Mouse (Mus musculus): Measurements from ENCODE around the gene Wscd1. TPM values are rescaled to one million over a fixed set of nuclear protein-coding genes. Genes with fewer than 3 reads are reported as not detected.

Wscd1 gene
- polyA plus RNA-seq, 1 experiment from 2014 or later: 3.3 TPM

- no peak for ATAC-seq (replicated peaks; ENCODE audit: low FRiP score, low TSS enrichment, low read depth)
- 53% methylated on average over 5 of the region's 5 CpGs for WGBS
- H3K9me3 ChIP-seq (ENCODE audit: control insufficient read depth, low read length): no peaks in the 10 kb centered on the region
Observed at GRCm38 (mm10) chr11:71763651-71764275, 14.0 kb downstream of the Wscd1 start.

GRCm38 (mm10) chr11:71764743-71765142 lies 15.0 kb downstream of the Wscd1 start:
- no peak for ATAC-seq (replicated peaks; ENCODE audit: low FRiP score, low TSS enrichment, low read depth)
- H3K27me3 ChIP-seq (replicated peaks; ENCODE audit: control insufficient read depth, insufficient read depth, low read length): no peaks in the 10 kb centered on the region
- H3K27ac ChIP-seq (ENCODE audit: low read depth): no peak overlapping the region
- H3K4me1 ChIP-seq (replicated peaks; ENCODE audit: control insufficient read depth, insufficient read depth, low read length): no peaks in the 10 kb centered on the region
- DNase-seq (ENCODE audit: low spot score): no peak
- H3K9me3 ChIP-seq (ENCODE audit: control insufficient read depth, low read length): no peaks in the 10 kb centered on the region
- 84% methylated on average over 2 of the region's 2 CpGs for WGBS
- no peak overlapping the region for H3K9ac ChIP-seq (ENCODE audit: low read length)
- H3K4me3 ChIP-seq (ENCODE audit: low read depth, low read length): no peak overlapping the region
- H3K4me2 ChIP-seq (ENCODE audit: low read length): no peak overlapping the region
- no peaks in the 10 kb centered on the region for H3K36me3 ChIP-seq (ENCODE audit: control insufficient read depth, insufficient read depth, low read length)

More at GRCm38 (mm10) chr11:71763651-71764275, 14.0 kb downstream of the Wscd1 start:
- DNase-seq (ENCODE audit: low spot score): no peak
- H3K36me3 ChIP-seq (ENCODE audit: control insufficient read depth, insufficient read depth, low read length): no peaks in the 10 kb centered on the region
- H3K27me3 ChIP-seq (replicated peaks; ENCODE audit: control insufficient read depth, insufficient read depth, low read length): no peaks in the 10 kb centered on the region
- H3K9ac ChIP-seq (ENCODE audit: low read length): no peak overlapping the region
- H3K27ac ChIP-seq (ENCODE audit: low read depth): no peak overlapping the region
- no peaks in the 10 kb centered on the region for H3K4me1 ChIP-seq (replicated peaks; ENCODE audit: control insufficient read depth, insufficient read depth, low read length)
- no peak overlapping the region for H3K4me2 ChIP-seq (ENCODE audit: low read length)
- no peak overlapping the region for H3K4me3 ChIP-seq (ENCODE audit: low read depth, low read length)

- 60% methylated on average over 6 of the region's 6 CpGs for WGBS
- H3K4me1 ChIP-seq (replicated peaks; ENCODE audit: control insufficient read depth, insufficient read depth, low read length): no peaks in the 10 kb centered on the region
- H3K27ac ChIP-seq (ENCODE audit: low read depth): no peak overlapping the region
- no peak for ATAC-seq (replicated peaks; ENCODE audit: low FRiP score, low TSS enrichment, low read depth)
- no peak overlapping the region for H3K4me3 ChIP-seq (ENCODE audit: low read depth, low read length)
- H3K27me3 ChIP-seq (replicated peaks; ENCODE audit: control insufficient read depth, insufficient read depth, low read length): no peaks in the 10 kb centered on the region
- H3K9me3 ChIP-seq (ENCODE audit: control insufficient read depth, low read length): no peaks in the 10 kb centered on the region
- H3K4me2 ChIP-seq (ENCODE audit: low read length): no peak overlapping the region
- H3K36me3 ChIP-seq (ENCODE audit: control insufficient read depth, insufficient read depth, low read length): no peaks in the 10 kb centered on the region
- no peak overlapping the region for H3K9ac ChIP-seq (ENCODE audit: low read length)
- DNase-seq (ENCODE audit: low spot score): no peak
Observed at GRCm38 (mm10) chr11:71765335-71765734, 15.6 kb downstream of the Wscd1 start.

GRCm38 (mm10) chr11:71766380-71766779 lies 16.7 kb downstream of the Wscd1 start:
- Histone ChIP-seq H3K4me1 (replicated peaks; ENCODE audit: control insufficient read depth, insufficient read depth, low read length) (no peaks in the 10 kb centered on the region), H3K9ac (ENCODE audit: low read length) (no peak overlapping the region), H3K4me3 (ENCODE audit: low read depth, low read length) (no peak overlapping the region), H3K9me3 (ENCODE audit: control insufficient read depth, low read length) (no peaks in the 10 kb centered on the region), H3K27ac (ENCODE audit: low read depth) (no peak overlapping the region), H3K4me2 (ENCODE audit: low read length) (no peak overlapping the region), H3K36me3 (ENCODE audit: control insufficient read depth, insufficient read depth, low read length) (no peaks in the 10 kb centered on the region), H3K27me3 (replicated peaks; ENCODE audit: control insufficient read depth, insufficient read depth, low read length) (no peaks in the 10 kb centered on the region)
- no peak for DNase-seq (ENCODE audit: low spot score)
- no peak for ATAC-seq (replicated peaks; ENCODE audit: low FRiP score, low TSS enrichment, low read depth)
- 93% methylated on average over 1 of the region's 1 CpGs for WGBS

- no peak for ATAC-seq (replicated peaks; ENCODE audit: low FRiP score, low TSS enrichment, low read depth)
- no peak for DNase-seq (ENCODE audit: low spot score)
- H3K9me3 ChIP-seq (ENCODE audit: control insufficient read depth, low read length): no peaks in the 10 kb centered on the region
- WGBS: 81% methylated on average over 3 of the region's 3 CpGs
- no peak overlapping the region for H3K9ac ChIP-seq (ENCODE audit: low read length)
- no peak overlapping the region for H3K4me3 ChIP-seq (ENCODE audit: low read depth, low read length)
- H3K4me1 ChIP-seq (replicated peaks; ENCODE audit: control insufficient read depth, insufficient read depth, low read length): no peaks in the 10 kb centered on the region
- no peak overlapping the region for H3K27ac ChIP-seq (ENCODE audit: low read depth)
- H3K36me3 ChIP-seq (ENCODE audit: control insufficient read depth, insufficient read depth, low read length): no peaks in the 10 kb centered on the region
- H3K4me2 ChIP-seq (ENCODE audit: low read length): no peak overlapping the region
- no peaks in the 10 kb centered on the region for H3K27me3 ChIP-seq (replicated peaks; ENCODE audit: control insufficient read depth, insufficient read depth, low read length)
Observed at GRCm38 (mm10) chr11:71767726-71768125, 18.0 kb downstream of the Wscd1 start.

GRCm38 (mm10) chr11:71769744-71770143 lies 20.0 kb downstream of the Wscd1 start:
- Histone ChIP-seq H3K27me3 (replicated peaks; ENCODE audit: control insufficient read depth, insufficient read depth, low read length) (0 out of 2 replicates have a peak, but pooled peaks cover 2% of the 10 kb centered on the region), H3K9ac (ENCODE audit: low read length) (no peak overlapping the region), H3K36me3 (ENCODE audit: control insufficient read depth, insufficient read depth, low read length) (no peaks in the 10 kb centered on the region), H3K4me1 (replicated peaks; ENCODE audit: control insufficient read depth, insufficient read depth, low read length) (no peaks in the 10 kb centered on the region), H3K4me2 (ENCODE audit: low read length) (no peak overlapping the region), H3K4me3 (ENCODE audit: low read depth, low read length) (no peak overlapping the region), H3K9me3 (ENCODE audit: control insufficient read depth, low read length) (no peaks in the 10 kb centered on the region), H3K27ac (ENCODE audit: low read depth) (no peak overlapping the region)
- DNase-seq (ENCODE audit: low spot score) (no peak), ATAC-seq (replicated peaks; ENCODE audit: low FRiP score, low TSS enrichment, low read depth) (no peak)
- WGBS: 47% methylated on average over 8 of the region's 8 CpGs

GRCm38 (mm10) chr11:71770479-71770878 lies 20.8 kb downstream of the Wscd1 start:
- Histone ChIP-seq H3K4me3 (ENCODE audit: low read depth, low read length) (no peak overlapping the region), H3K4me2 (ENCODE audit: low read length) (no peak overlapping the region), H3K36me3 (ENCODE audit: control insufficient read depth, insufficient read depth, low read length) (no peaks in the 10 kb centered on the region), H3K9me3 (ENCODE audit: control insufficient read depth, low read length) (no peaks in the 10 kb centered on the region), H3K27me3 (replicated peaks; ENCODE audit: control insufficient read depth, insufficient read depth, low read length) (0 out of 2 replicates have a peak, but pooled peaks cover 2% of the 10 kb centered on the region), H3K27ac (ENCODE audit: low read depth) (no peak overlapping the region), H3K4me1 (replicated peaks; ENCODE audit: control insufficient read depth, insufficient read depth, low read length) (no peaks in the 10 kb centered on the region), H3K9ac (ENCODE audit: low read length) (no peak overlapping the region)
- DNase-seq (ENCODE audit: low spot score): no peak
- ATAC-seq (replicated peaks; ENCODE audit: low FRiP score, low TSS enrichment, low read depth): no peak
- WGBS: 65% methylated on average over 2 of the region's 2 CpGs

- Histone ChIP-seq H3K27me3 (replicated peaks; ENCODE audit: control insufficient read depth, insufficient read depth, low read length) (0 out of 2 replicates have a peak, but pooled peaks cover 2% of the 10 kb centered on the region), H3K9me3 (ENCODE audit: control insufficient read depth, low read length) (no peaks in the 10 kb centered on the region), H3K27ac (ENCODE audit: low read depth) (no peak overlapping the region), H3K4me1 (replicated peaks; ENCODE audit: control insufficient read depth, insufficient read depth, low read length) (no peaks in the 10 kb centered on the region), H3K9ac (ENCODE audit: low read length) (no peak overlapping the region), H3K36me3 (ENCODE audit: control insufficient read depth, insufficient read depth, low read length) (no peaks in the 10 kb centered on the region), H3K4me2 (ENCODE audit: low read length) (no peak overlapping the region), H3K4me3 (ENCODE audit: low read depth, low read length) (no peak overlapping the region)
- DNase-seq (ENCODE audit: low spot score) (no peak), ATAC-seq (replicated peaks; ENCODE audit: low FRiP score, low TSS enrichment, low read depth) (no peak)
- 87% methylated on average over 7 of the region's 7 CpGs for WGBS
Observed at GRCm38 (mm10) chr11:71771074-71771473, 21.4 kb downstream of the Wscd1 start.

- Histone ChIP-seq H3K27me3 (replicated peaks; ENCODE audit: control insufficient read depth, insufficient read depth, low read length) (0 out of 2 replicates have a peak, but pooled peaks cover 2% of the 10 kb centered on the region), H3K9me3 (ENCODE audit: control insufficient read depth, low read length) (no peaks in the 10 kb centered on the region), H3K4me2 (ENCODE audit: low read length) (no peak overlapping the region), H3K4me1 (replicated peaks; ENCODE audit: control insufficient read depth, insufficient read depth, low read length) (no peaks in the 10 kb centered on the region), H3K27ac (ENCODE audit: low read depth) (no peak overlapping the region), H3K4me3 (ENCODE audit: low read depth, low read length) (no peak overlapping the region), H3K9ac (ENCODE audit: low read length) (no peak overlapping the region), H3K36me3 (ENCODE audit: control insufficient read depth, insufficient read depth, low read length) (no peaks in the 10 kb centered on the region)
- ATAC-seq (replicated peaks; ENCODE audit: low FRiP score, low TSS enrichment, low read depth) (no peak), DNase-seq (ENCODE audit: low spot score) (no peak)
- 65% methylated on average over 6 of the region's 6 CpGs for WGBS
Observed at GRCm38 (mm10) chr11:71772056-71772455, 22.3 kb downstream of the Wscd1 start.
